Mouse (Mus musculus) bone marrow macrophage, adult 2 months (primary cell): ENCODE measurements at regions not wholly inside any gene's neighbourhood (a gene's known extent, or its start where the extent isn't known, plus 50 kb on each side); places are given as distances from the start of the nearest gene placed in this dataset.

Experiments
- H3K27ac ChIP-seq: 2 replicates; pipeline ENCODE4 v1.5.1; 2012; ENCODE audit warnings: low read depth, low read length; ENCODE audit not compliant: insufficient read depth
- H3K4me1 ChIP-seq: 2 replicates; pipeline ENCODE4 v1.6.1; 2012; ENCODE audit warnings: low read length; ENCODE audit not compliant: control insufficient read depth, insufficient read depth
- H3K4me3 ChIP-seq: 2 replicates; pipeline ENCODE4 v1.5.1; 2012; ENCODE audit warnings: mild to moderate bottlenecking, low read length, moderate library complexity; ENCODE audit not compliant: insufficient read depth
- CTCF ChIP-seq: IDR thresholded peaks from 2 replicates; pipeline ENCODE4 v1.5.1; 2012; ENCODE audit warnings: low read depth, mild to moderate bottlenecking, low read length, moderate library complexity
- POLR2A ChIP-seq: IDR thresholded peaks from 2 replicates; pipeline ENCODE4 v1.6.1; 2012; ENCODE audit warnings: mild to moderate bottlenecking, low read depth, low read length, borderline replicate concordance

DNA sequence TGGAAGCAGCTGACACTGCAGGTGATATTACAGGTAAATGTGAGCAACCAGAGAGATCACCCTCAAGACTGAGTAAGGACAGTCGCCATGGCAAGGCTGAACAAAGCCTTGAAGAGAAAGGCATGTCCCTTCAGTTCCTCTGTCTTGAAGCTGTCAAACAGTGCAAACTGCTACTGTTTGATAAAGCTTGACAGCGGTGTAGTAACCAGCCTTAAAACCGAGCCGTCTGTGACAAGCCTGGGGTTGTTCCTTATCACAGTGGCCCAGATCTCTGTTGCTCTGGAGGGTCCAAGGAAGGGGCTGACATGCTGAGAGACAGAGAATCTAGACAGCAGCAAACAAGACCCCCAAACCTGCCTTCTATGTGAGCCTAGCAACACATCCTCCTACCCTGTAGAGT is 188.1 kb upstream of the Jmjd1c start:
- Histone ChIP-seq H3K4me1 (peaks cover 32% of the 10 kb centered on the region), H3K4me3 (no peak overlapping the region), H3K27ac (no peak overlapping the region)
- TF ChIP-seq POLR2A (no peak), CTCF (no peak)

DNA sequence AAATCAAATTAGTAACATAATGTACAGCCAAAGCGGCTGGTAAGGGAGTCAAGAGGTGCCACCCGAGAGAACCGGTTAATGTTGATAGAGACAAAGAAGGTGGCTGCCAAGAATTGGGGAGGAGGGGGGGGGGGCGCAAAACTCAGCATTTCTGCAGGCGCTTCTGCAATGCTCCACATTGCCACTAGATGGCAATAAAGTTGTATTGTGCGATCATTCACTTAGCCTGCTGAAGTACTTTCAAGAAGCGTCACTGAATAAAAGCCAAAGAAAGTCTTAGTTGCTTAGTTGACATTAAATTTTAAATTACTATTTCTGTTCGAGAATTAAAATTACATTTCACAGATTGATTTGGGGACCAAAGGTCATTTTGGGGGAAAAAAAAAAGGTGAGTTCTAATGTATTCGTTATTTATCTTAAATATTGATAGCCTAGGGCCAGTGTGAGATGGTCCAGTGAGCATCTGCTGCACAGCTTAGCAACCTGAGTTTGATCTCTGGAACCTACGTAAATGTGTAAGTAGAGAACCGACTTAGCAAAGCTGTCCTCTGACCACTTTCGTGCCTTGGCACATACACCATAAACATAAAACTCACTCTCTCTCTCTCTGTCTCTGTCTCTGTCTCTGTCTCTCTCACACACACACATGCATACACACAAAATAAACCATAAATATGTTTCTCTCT is 186.6 kb upstream of the Jmjd1c start:
- Histone ChIP-seq H3K27ac (no peak overlapping the region), H3K4me1 (peaks cover 30% of the 10 kb centered on the region), H3K4me3 (no peak overlapping the region)
- TF ChIP-seq CTCF (peak; percentile 73), POLR2A (no peak)

GRCm38 (mm10) chr10:66909905-66910681 is 185.8 kb upstream of the Jmjd1c start:
- H3K4me3 ChIP-seq: no peak overlapping the region
- no peak for TF ChIP-seq POLR2A
- no peak for TF ChIP-seq CTCF
- peaks cover 24% of the 10 kb centered on the region for H3K4me1 ChIP-seq
- H3K27ac ChIP-seq: no peak overlapping the region

- Histone ChIP-seq H3K27ac (0 out of 2 replicates have a peak overlapping the region, but pooled peaks have one; percentile 5), H3K4me1 (peaks cover 23% of the 10 kb centered on the region), H3K4me3 (no peak overlapping the region)
- TF ChIP-seq POLR2A (no peak), CTCF (no peak)
Observed at GRCm38 (mm10) chr10:66911261-66911911, 184.5 kb upstream of the Jmjd1c start.

DNA sequence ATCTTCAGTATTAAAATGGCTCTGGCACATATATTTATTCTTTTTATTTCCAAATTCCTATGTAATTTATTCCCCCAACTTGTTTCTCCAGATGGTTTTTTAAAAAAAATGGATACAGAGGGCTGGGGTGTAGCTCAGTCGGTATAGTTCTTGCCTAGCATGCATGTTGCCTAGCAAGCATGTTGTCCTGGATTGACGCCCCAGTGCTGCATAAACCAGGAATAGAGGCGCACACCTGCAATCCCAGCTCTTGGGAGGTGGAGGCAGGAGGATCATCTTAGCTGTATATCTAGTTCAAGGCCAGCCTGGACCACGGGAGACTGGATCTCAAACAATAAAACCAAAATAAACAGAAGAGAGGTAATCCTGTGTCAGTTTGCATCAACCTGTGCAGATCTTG is 183.5 kb upstream of the Jmjd1c start:
- Histone ChIP-seq H3K4me1 (peaks cover 25% of the 10 kb centered on the region), H3K4me3 (no peak overlapping the region), H3K27ac (no peak overlapping the region)
- TF ChIP-seq CTCF (no peak), POLR2A (no peak)

DNA sequence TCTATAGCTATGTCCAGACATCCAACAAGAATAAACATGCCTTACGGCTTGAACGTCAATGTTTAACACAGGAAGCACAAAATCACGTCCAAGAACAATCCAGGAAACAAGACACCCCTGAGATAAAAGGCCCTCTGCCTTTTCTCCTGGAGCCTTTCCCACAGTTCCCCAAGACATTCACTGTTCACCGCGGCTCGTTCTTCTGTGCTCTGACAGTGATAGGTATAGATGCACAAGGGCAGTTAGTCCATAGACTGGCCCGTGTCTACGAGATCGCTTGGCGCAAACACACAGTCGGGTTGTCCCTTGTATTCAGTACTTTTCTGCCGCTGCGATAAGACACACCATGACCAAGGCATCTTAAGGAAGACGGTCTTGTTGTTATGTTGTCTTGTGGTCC is 182.7 kb upstream of the Jmjd1c start:
- Histone ChIP-seq H3K27ac (no peak overlapping the region), H3K4me3 (no peak overlapping the region), H3K4me1 (peaks cover 28% of the 10 kb centered on the region)
- no peak for TF ChIP-seq CTCF
- TF ChIP-seq POLR2A: no peak

DNA sequence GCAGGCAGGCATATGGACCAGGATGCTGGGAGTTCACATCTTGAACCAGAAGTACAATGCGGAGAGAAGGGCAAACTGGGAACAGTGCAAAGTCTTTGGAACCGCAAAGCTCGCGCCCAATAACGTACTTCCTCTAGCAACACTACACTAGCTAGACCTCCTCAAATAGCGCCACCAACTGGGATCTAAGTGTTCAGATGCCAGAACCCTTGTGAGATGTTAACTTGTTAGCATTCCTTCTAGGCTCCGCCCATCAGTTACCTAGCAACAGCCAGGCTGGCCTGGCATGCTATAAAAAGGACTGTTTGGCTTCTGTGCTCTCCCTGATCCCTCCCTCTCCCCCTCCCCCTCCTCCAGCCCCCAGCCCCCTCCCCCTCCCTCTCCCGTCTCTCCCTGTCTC is 182.3 kb upstream of the Jmjd1c start:
- H3K27ac ChIP-seq: no peak overlapping the region
- H3K4me3 ChIP-seq: no peak overlapping the region
- TF ChIP-seq CTCF (no peak), POLR2A (no peak)
- H3K4me1 ChIP-seq: peaks cover 24% of the 10 kb centered on the region

- TF ChIP-seq CTCF: no peak
- no peak overlapping the region for H3K27ac ChIP-seq
- H3K4me1 ChIP-seq: peaks cover 27% of the 10 kb centered on the region
- no peak overlapping the region for H3K4me3 ChIP-seq
Observed at GRCm38 (mm10) chr10:66914288-66914975, 181.5 kb upstream of the Jmjd1c start.

DNA sequence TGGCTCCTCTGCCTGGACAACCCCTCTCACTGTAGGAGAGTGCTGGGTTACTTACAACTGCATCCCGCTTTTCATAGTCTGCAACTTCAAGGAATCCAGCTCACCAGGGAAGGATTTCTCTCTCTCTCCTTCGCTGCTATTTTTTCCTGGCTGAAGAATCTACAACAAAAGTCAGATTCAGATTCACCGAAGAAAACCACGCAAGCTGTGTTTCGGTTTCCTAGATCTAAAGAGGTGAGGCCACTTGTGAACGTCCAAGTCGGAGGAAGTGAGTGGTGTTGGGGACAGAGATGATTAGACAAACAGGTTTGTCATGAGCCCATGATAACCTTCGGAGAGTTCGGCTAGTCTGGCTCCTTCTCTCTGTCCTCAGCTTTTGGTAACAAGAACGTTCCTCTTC is 180.1 kb upstream of the Jmjd1c start:
- TF ChIP-seq POLR2A: no peak
- no peak for TF ChIP-seq CTCF
- H3K4me1 ChIP-seq: peaks cover 28% of the 10 kb centered on the region
- H3K27ac ChIP-seq: no peak overlapping the region
- no peak overlapping the region for H3K4me3 ChIP-seq
